ENCODE assay signal across 19 mouse cellular contexts in genomic region chr1:80236951-80237702, GRCm38 (mm10). TPM values are rescaled to one million over a fixed set of nuclear protein-coding genes. Genes with fewer than 3 reads are reported as not detected.
A peak's percentile ranks its signal among the peaks of the same experiment; 100 is the strongest.
DNase-seq lines count a peak whose midpoint lies in the region; ATAC-seq lines count a peak whose summit lies in the region.
"Had no signal": no experiment of that assay in that cellular context is flagged by ENCODE, and none has a peak within 500 bp of the region (broad histone marks: within the 10 kb centered on the region; RNA-seq: fewer than 3 reads in every experiment).

No protein-coding gene starts in this region.

- H3K9ac ChIP-seq in heart, embryonic 11.5 days (ENCODE audit: low read depth, low read length) = no peak overlapping the region
- no peak overlapping the region for H3K9ac ChIP-seq in midbrain, embryonic 13.5 days (replicated peaks)
- no peak overlapping the region for H3K9ac ChIP-seq in midbrain, embryonic 15.5 days
- H3K9ac ChIP-seq in forebrain, embryonic 15.5 days (replicated peaks) = no peak overlapping the region
- H3K9ac ChIP-seq: embryonic facial prominence, embryonic 15.5 days; heart, embryonic 12.5 days; lung, embryonic 15.5 days had no signal

- H3K9me3 ChIP-seq in heart, embryonic 11.5 days (replicated peaks; ENCODE audit: control insufficient read depth, low read length) = no peaks in the 10 kb centered on the region
- no peaks in the 10 kb centered on the region for H3K9me3 ChIP-seq in midbrain, embryonic 13.5 days
- no peaks in the 10 kb centered on the region for H3K9me3 ChIP-seq in midbrain, embryonic 15.5 days
- H3K9me3 ChIP-seq in forebrain, embryonic 15.5 days = no peaks in the 10 kb centered on the region
- H3K9me3 ChIP-seq: embryonic facial prominence, embryonic 15.5 days; heart, embryonic 12.5 days; hindbrain, embryonic 10.5 days; lung, embryonic 15.5 days had no signal

- H3K27ac ChIP-seq in heart, embryonic 11.5 days (ENCODE audit: low read depth, low read length) = no peak overlapping the region
- H3K27ac ChIP-seq in midbrain, embryonic 13.5 days = peak overlapping the region; percentile 30; the same call in 1 of the 2 replicates
- no peak overlapping the region for H3K27ac ChIP-seq in midbrain, embryonic 15.5 days
- no peak overlapping the region for H3K27ac ChIP-seq in forebrain, embryonic 15.5 days (replicated peaks)
- H3K27ac ChIP-seq: embryonic facial prominence, embryonic 15.5 days; hindbrain, embryonic 10.5 days; lung, embryonic 15.5 days; stomach, postnatal 0 days had no signal

- H3K27me3 ChIP-seq in heart, embryonic 11.5 days (ENCODE audit: control insufficient read depth, insufficient read depth, low read length) = no peaks in the 10 kb centered on the region
- 0 out of 2 replicates have a peak, but pooled peaks cover 4% of the 10 kb centered on the region for H3K27me3 ChIP-seq in midbrain, embryonic 13.5 days
- H3K27me3 ChIP-seq in midbrain, embryonic 15.5 days (replicated peaks) = no peaks in the 10 kb centered on the region; the same call in 1 of the 2 replicates
- no peaks in the 10 kb centered on the region for H3K27me3 ChIP-seq in forebrain, embryonic 15.5 days
- H3K27me3 ChIP-seq: embryonic facial prominence, embryonic 15.5 days; heart, embryonic 12.5 days; lung, embryonic 15.5 days had no signal

- no peak overlapping the region for H3K4me2 ChIP-seq in heart, embryonic 11.5 days
- H3K4me2 ChIP-seq in midbrain, embryonic 13.5 days (replicated peaks) = no peak overlapping the region
- no peak overlapping the region for H3K4me2 ChIP-seq in midbrain, embryonic 15.5 days
- no peak overlapping the region for H3K4me2 ChIP-seq in forebrain, embryonic 15.5 days (replicated peaks)
- H3K4me2 ChIP-seq: embryonic facial prominence, embryonic 15.5 days; heart, embryonic 12.5 days; lung, embryonic 15.5 days had no signal

- H3K4me3 ChIP-seq in heart, embryonic 11.5 days (ENCODE audit: low read depth, low read length) = no peak overlapping the region
- H3K4me3 ChIP-seq in midbrain, embryonic 13.5 days (replicated peaks) = no peak overlapping the region
- no peak overlapping the region for H3K4me3 ChIP-seq in midbrain, embryonic 15.5 days
- no peak overlapping the region for H3K4me3 ChIP-seq in forebrain, embryonic 15.5 days
- H3K4me3 ChIP-seq: embryonic facial prominence, embryonic 15.5 days; heart, embryonic 12.5 days; hindbrain, embryonic 10.5 days; lung, embryonic 15.5 days had no signal

- no peaks in the 10 kb centered on the region for H3K36me3 ChIP-seq in heart, embryonic 11.5 days (ENCODE audit: control insufficient read depth, insufficient read depth, low read length)
- H3K36me3 ChIP-seq in midbrain, embryonic 13.5 days = no peaks in the 10 kb centered on the region
- no peaks in the 10 kb centered on the region for H3K36me3 ChIP-seq in midbrain, embryonic 15.5 days (replicated peaks)
- H3K36me3 ChIP-seq in forebrain, embryonic 15.5 days = no peaks in the 10 kb centered on the region
- H3K36me3 ChIP-seq: embryonic facial prominence, embryonic 15.5 days; heart, embryonic 12.5 days; hindbrain, embryonic 10.5 days; lung, embryonic 15.5 days had no signal

- DNase-seq in heart, postnatal 4 days = peak; percentile 18
- DNase-seq in adrenal gland, postnatal 10 days = no peak
- DNase-seq in left cerebral cortex, adult 8-10 months (ENCODE audit: low spot score in 2 of 2) = no peak
- DNase-seq: adrenal gland, postnatal 14 days; cerebellum, adult 9-10 months; kidney, adult 18-20 months; kidney, postnatal 14 days; thymus, postnatal 14 days had no signal

- WGBS in heart, embryonic 11.5 days (ENCODE audit: insufficient replicate concordance) = 58% methylated on average over 11 of the region's 11 CpGs
- WGBS in midbrain, embryonic 13.5 days = 29% methylated on average over 11 of the region's 11 CpGs
- 32% methylated on average over 11 of the region's 11 CpGs for WGBS in midbrain, embryonic 15.5 days
- 27% methylated on average over 11 of the region's 11 CpGs for WGBS in forebrain, embryonic 15.5 days

- no peak for ATAC-seq in heart, embryonic 11.5 days (replicated peaks; ENCODE audit: insufficient number of reproducible peaks, low FRiP score, low TSS enrichment)
- ATAC-seq in midbrain, embryonic 13.5 days = 0 out of 2 replicates have a peak, but pooled peaks have one; percentile 57
- no peak for ATAC-seq in midbrain, embryonic 15.5 days (replicated peaks)
- peak; percentile 53 for ATAC-seq in forebrain, embryonic 15.5 days (replicated peaks)

- H3K4me1 ChIP-seq in heart, embryonic 11.5 days (ENCODE audit: control insufficient read depth, insufficient read depth, low read length) = no peaks in the 10 kb centered on the region
- peaks cover 17% of the 10 kb centered on the region for H3K4me1 ChIP-seq in midbrain, embryonic 13.5 days (replicated peaks)
- H3K4me1 ChIP-seq in midbrain, embryonic 15.5 days = no peaks in the 10 kb centered on the region
- H3K4me1 ChIP-seq in forebrain, embryonic 15.5 days = peaks cover 8% of the 10 kb centered on the region
- H3K4me1 ChIP-seq: heart, embryonic 12.5 days; lung, embryonic 15.5 days had no signal

RNA-seq across cellular contexts. Expression of gene Fam124b, which starts 18.9 kb away (rescaled TPM):
- 1 to 10 TPM; 5.8 to 6.6 TPM for total RNA-seq in heart, postnatal 4 days (2021)
- polyA plus RNA-seq in heart, embryonic 11.5 days (2014; fragmentation: Nextera tagmentation; extraction: Ambion mirVana) = 0.26 and 0.27 TPM in 2 replicates
- 0.35 and 0.65 TPM in 2 replicates for polyA plus RNA-seq in midbrain, embryonic 13.5 days (2015; fragmentation: Nextera tagmentation; extraction: Ambion mirVana)
- 0.68 and 1.1 TPM in 2 replicates for polyA plus RNA-seq in midbrain, embryonic 15.5 days (2015; fragmentation: Nextera tagmentation; extraction: Ambion mirVana)
- 0.45 and 0.55 TPM in 2 replicates for polyA plus RNA-seq in forebrain, embryonic 15.5 days (2015; fragmentation: Nextera tagmentation; extraction: Ambion mirVana)
- total RNA-seq in adrenal gland, postnatal 10 days (2021) = 1 to 10 TPM; 1.7 to 3.5 TPM
- under 1 TPM in 1 of 4 experiments, not detected in 3; 0.14 TPM for total RNA-seq in left cerebral cortex, adult 8-10 months (2022)
- total RNA-seq: liver, adult 2 months had no signal
- polyA plus RNA-seq: frontal cortex, adult 2 months; liver, adult 2 months had no signal

Comparison
In these comparisons a context has a peak if more than half of its experiments do, and no peak if none do; other contexts are left out.
1. ATAC-seq: peak in midbrain, embryonic 13.5 days (single experiment) and forebrain, embryonic 15.5 days (single experiment); none in heart, embryonic 11.5 days (single experiment) and midbrain, embryonic 15.5 days (single experiment).